Mouse (Mus musculus) midbrain, embryonic 16.5 days (tissue): ENCODE measurements around the gene Bcl9l. TPM values are rescaled to one million over a fixed set of nuclear protein-coding genes. Genes with fewer than 3 reads are reported as not detected.

Experiments
- ATAC-seq: fragments of 200-750 bp; cut with Nextera tagmentation; 2 replicates; pipeline ENCODE4 v1.8.0; 2017; ENCODE audit warnings: moderate TSS enrichment
- H3K27ac ChIP-seq: fragments of 300-500 bp; sonication (generic); 2 replicates; pipeline ENCODE4 v1.5.1; 2014; ENCODE audit warnings: mild to moderate bottlenecking, low read length, mixed read lengths
- H3K27me3 ChIP-seq: fragments of 300-500 bp; sonication (generic); 2 replicates; pipeline ENCODE4 v1.6.1; 2014; ENCODE audit warnings: low read depth, low read length, mixed read lengths; ENCODE audit not compliant: control insufficient read depth, insufficient read depth
- H3K36me3 ChIP-seq: fragments of 300-500 bp; sonication (generic); 2 replicates; pipeline ENCODE4 v1.6.1; 2014; ENCODE audit warnings: mild to moderate bottlenecking, low read length, moderate library complexity, mixed read lengths; ENCODE audit not compliant: control insufficient read depth, insufficient read depth
- H3K4me1 ChIP-seq: fragments of 300-500 bp; sonication (generic); 2 replicates; pipeline ENCODE4 v1.6.1; 2014; ENCODE audit warnings: mild to moderate bottlenecking, low read length, mixed read lengths; ENCODE audit not compliant: control insufficient read depth, insufficient read depth
- H3K4me2 ChIP-seq: fragments of 300-500 bp; sonication (generic); 2 replicates; pipeline ENCODE4 v1.6.1; 2014; ENCODE audit warnings: mild to moderate bottlenecking, low read length, mixed read lengths
- H3K4me3 ChIP-seq: fragments of 300-500 bp; sonication (generic); 2 replicates; pipeline ENCODE4 v1.5.1; 2014; ENCODE audit warnings: low read depth, mild to moderate bottlenecking, low read length, moderate library complexity, mixed read lengths
- H3K9ac ChIP-seq: fragments of 300-500 bp; sonication (generic); 2 replicates; pipeline ENCODE4 v1.6.1; 2014; ENCODE audit warnings: low read depth, low read length, mixed read lengths
- H3K9me3 ChIP-seq: fragments of 300-500 bp; sonication (generic); replicated peaks from 2 replicates; pipeline ENCODE4 v1.6.1; 2014; ENCODE audit warnings: mild to moderate bottlenecking, low read length, mixed read lengths; ENCODE audit not compliant: control insufficient read depth, poor library complexity, severe bottlenecking
- WGBS: fragments of 180-500 bp; shearing (Covaris S2); extraction: QIAGEN DNeasy Blood & Tissue Kit; methylation state at CpG from one replicate; pipeline ENCODE4 v1.1.7; 2014; 5-methylcytosine and 5-hydroxymethylcytosine counted together
- polyA plus RNA-seq: library from polyadenylated mRNA; unstranded; fragments of >200 nt; fragmentation: Nextera tagmentation; extraction: Ambion mirVana; gene quantifications from 2 replicates; pipeline ENCODE4 v1.2.1, GENCODE M21; 2015

Gene Bcl9l
- polyA plus RNA-seq, 1 experiment from 2014 or later = 10.7 TPM

DNA sequence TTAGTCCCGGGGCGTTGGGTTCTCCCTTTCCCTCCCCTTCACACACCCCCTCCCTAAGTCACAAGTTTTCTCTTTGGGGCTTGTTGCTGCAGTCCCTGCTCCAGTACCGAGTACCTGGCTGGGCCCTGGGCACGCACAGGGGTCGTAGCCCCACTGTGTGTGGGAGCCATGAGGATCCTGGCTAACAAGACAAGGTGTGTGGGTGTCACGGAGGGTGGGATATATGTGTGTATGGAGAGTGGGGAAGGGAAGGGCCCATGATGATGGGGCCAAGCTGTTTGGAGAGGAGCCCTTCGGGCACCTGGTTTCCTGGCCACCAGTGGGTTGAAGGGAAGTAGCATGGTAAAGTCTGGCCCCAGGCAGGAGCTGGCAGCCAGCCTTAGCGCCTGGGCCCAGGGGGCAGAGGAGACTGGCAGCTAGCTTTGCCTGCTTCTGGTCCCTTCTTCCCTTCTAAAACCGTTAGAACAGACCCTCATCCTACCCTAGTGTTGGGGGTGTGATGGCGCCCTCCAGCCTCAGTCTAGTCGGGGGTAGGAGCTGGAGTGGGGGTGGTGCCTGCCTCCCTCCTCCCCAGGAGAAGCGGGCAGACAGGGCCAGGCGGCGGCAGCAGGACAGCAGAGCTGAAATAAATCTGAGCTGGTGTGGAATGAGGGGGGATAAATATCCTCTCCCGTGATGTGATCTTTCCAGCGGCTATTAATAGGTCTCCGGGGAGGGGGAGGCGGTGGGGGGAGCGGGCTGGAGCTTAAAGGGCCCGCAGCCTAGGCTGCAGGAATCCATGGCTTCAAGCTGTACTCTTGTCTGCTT, 16.9 kb downstream of the Bcl9l start:
- H3K36me3 ChIP-seq = peaks cover 10% of the 10 kb centered on the region; the same call in 1 of the 2 replicates
- H3K9ac ChIP-seq = peak overlapping the region; percentile 78
- peaks cover 55% of the 10 kb centered on the region for H3K4me1 ChIP-seq
- peak overlapping the region; percentile 90 for H3K4me2 ChIP-seq
- no peaks in the 10 kb centered on the region for H3K9me3 ChIP-seq
- peak; percentile 39 for ATAC-seq
- WGBS = 8% methylated on average over 20 of the region's 20 CpGs
- H3K4me3 ChIP-seq = peak overlapping the region; percentile 41
- H3K27ac ChIP-seq = peak overlapping the region; percentile 86
- no peaks in the 10 kb centered on the region for H3K27me3 ChIP-seq

DNA sequence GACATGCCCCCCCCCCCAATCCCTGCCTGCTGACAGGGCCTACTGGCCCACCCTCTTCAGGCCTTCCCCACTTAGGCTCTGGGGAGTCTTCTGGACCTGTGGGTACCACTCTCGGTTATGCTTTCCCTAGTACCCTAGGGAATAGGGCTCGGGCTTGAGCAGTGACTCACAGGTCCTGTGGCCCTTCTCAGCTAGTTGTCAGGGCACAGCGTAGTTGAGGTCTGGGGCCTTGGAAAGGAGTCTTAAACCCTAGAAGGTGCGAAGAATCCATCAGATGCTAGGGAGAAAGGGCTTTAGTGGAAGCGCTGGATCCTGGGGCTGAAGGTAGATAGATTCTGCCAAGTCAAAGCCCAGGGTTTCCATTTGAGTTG, 17.5 kb downstream of the Bcl9l start:
- H3K9me3 ChIP-seq = no peaks in the 10 kb centered on the region
- WGBS = 18% methylated on average over 5 of the region's 5 CpGs
- H3K4me2 ChIP-seq = peak overlapping the region; percentile 90
- H3K4me3 ChIP-seq = no peak overlapping the region
- peaks cover 54% of the 10 kb centered on the region for H3K4me1 ChIP-seq
- H3K36me3 ChIP-seq = peaks cover 10% of the 10 kb centered on the region; the same call in 1 of the 2 replicates
- peak overlapping the region; percentile 78 for H3K9ac ChIP-seq
- no peaks in the 10 kb centered on the region for H3K27me3 ChIP-seq
- H3K27ac ChIP-seq = peak overlapping the region; percentile 86
- ATAC-seq = no peak; the same call in 1 of the 2 replicates

DNA sequence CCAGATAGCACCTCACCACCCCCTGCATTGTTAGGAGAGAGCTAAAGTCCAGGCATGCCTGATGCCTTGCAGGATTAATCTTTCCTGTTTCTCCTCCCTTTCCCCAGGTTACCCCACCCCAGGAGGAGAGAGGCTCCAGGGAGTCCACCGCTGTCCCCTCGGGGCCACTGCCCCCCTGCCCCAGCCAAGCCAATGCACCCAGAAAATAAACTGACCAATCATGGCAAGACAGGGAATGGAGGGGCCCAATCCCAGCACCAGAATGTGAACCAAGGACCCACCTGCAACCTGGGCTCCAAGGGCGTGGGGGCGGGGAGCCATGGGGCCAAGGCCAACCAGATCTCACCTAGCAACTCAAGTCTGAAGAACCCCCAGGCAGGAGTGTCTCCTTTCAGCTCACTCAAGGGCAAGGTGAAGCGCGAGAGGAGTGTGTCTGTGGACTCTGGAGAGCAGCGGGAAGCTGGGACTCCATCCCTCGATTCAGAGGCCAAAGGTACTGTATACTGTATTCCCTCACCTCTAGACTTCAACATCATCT, 18.1 kb downstream of the Bcl9l start:
- no peaks in the 10 kb centered on the region for H3K9me3 ChIP-seq
- no peak overlapping the region for H3K4me2 ChIP-seq
- no peak overlapping the region for H3K9ac ChIP-seq
- H3K4me1 ChIP-seq = peaks cover 54% of the 10 kb centered on the region
- ATAC-seq = no peak
- no peaks in the 10 kb centered on the region for H3K27me3 ChIP-seq
- 58% methylated on average over 8 of the region's 8 CpGs for WGBS
- H3K36me3 ChIP-seq = peaks cover 14% of the 10 kb centered on the region
- peak overlapping the region; percentile 86; the same call in 1 of the 2 replicates for H3K27ac ChIP-seq
- no peak overlapping the region for H3K4me3 ChIP-seq

DNA sequence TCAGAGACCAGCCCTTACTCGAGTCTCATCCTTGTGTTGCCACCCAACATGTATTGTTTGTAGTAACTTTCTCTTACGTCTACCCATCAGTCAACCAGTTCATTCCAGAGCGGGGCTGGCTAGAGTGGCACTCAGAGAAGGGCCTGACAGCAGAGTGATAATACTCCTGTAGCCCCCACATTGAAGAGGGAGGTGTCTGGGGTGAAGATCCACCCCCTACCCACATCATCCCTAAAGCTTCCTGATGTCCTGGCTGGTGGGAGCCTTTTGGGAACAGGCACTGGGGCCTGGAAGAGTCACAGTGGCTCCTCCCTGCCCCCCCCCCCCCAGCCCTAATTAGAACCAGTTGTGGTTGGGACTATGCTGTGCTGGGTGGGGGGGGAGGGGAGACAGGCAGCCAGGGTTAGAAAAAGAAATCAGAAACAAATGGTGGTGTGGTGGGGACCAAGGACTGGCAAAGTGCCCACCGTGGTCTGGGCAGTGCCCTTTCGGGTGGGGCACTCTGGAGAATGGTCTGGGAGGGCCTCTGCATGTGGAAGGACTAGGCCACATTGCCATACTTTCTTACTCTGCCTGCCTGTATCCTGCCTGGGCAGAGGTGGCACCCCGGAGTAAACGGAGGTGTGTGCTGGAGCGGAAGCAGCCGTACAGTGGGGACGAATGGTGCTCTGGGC, 18.7 kb downstream of the Bcl9l start:
- H3K27me3 ChIP-seq = no peaks in the 10 kb centered on the region
- H3K27ac ChIP-seq = no peak overlapping the region
- peaks cover 53% of the 10 kb centered on the region for H3K4me1 ChIP-seq
- H3K9ac ChIP-seq = no peak overlapping the region
- H3K4me3 ChIP-seq = no peak overlapping the region
- peaks cover 15% of the 10 kb centered on the region for H3K36me3 ChIP-seq
- 55% methylated on average over 10 of the region's 10 CpGs for whole genome bisulfite sequencing
- H3K4me2 ChIP-seq = no peak overlapping the region
- H3K9me3 ChIP-seq = no peaks in the 10 kb centered on the region
- no peak for ATAC-seq

DNA sequence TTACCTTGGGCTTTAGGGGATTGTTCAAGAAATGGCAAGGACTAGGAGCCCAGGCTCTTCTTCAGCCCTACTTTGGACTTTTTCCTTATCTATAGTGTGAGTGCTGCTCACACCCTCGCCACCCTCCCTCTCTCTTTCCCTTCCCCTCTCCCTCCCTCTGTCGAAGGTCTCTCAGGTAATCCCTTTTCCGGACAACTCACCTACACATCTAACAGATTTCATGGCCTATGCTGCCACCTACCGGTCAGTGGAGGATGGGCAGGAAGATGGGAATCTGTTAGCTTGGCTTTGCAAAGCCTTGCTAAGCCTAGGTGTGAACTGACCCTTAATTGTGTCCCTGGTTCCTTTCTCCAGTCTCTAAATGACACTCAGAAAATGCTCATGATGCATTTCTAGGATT, 19.4 kb downstream of the Bcl9l start:
- H3K36me3 ChIP-seq = peaks cover 18% of the 10 kb centered on the region
- H3K27ac ChIP-seq = no peak overlapping the region
- ATAC-seq = no peak
- WGBS = 2% methylated on average over 4 of the region's 4 CpGs
- no peaks in the 10 kb centered on the region for H3K9me3 ChIP-seq
- H3K4me1 ChIP-seq = peaks cover 47% of the 10 kb centered on the region
- H3K27me3 ChIP-seq = no peaks in the 10 kb centered on the region
- H3K4me2 ChIP-seq = no peak overlapping the region
- no peak overlapping the region for H3K4me3 ChIP-seq
- H3K9ac ChIP-seq = no peak overlapping the region

DNA sequence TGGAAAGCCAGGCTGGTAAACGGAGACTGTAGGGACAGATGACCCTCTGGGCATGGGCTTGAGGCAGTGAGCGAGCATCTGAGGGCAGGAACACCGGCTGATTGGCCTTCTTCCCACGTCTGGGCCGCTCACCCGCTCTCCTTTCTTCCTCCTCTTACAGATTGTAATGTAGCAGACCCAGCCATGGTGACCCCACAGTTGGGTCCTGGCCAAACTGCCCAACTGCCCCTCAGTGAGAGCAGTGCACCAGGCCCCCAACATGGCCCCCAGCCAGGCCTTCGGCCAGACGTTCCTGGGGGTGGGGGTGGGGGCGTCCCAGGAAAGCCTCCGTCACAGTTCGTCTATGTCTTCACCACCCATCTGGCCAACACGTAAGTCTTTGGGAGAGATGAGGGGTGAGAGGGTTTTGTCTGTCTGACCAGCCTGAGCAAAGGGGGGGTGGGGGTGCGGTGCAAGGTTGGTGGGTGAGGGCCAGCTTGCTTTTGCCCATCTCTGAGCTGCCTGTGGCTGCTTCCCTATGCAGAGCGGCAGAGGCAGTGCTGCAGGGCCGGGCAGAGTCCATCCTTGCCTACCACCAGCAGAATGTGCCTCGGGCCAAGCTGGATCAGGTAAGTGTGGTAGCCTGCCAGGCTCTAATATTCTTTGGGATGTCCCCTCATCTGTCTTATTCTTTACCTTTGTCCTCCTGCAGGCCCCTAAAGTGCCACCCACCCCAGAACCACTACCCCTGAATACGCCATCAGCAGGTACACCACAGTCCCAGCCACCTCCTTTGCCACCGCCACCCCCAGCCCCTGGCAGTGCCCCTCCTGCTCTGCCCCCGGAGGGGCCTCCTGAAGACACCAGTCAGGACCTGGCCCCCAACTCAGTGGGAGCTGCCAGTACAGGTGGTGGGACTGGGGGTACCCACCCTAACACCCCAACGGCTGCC, 22.5 kb downstream of the Bcl9l start:
- Histone ChIP-seq H3K27me3 (no peaks in the 10 kb centered on the region), H3K36me3 (peaks cover 28% of the 10 kb centered on the region), H3K4me2 (no peak overlapping the region), H3K9ac (no peak overlapping the region), H3K4me3 (no peak overlapping the region), H3K4me1 (peaks cover 27% of the 10 kb centered on the region), H3K9me3 (no peaks in the 10 kb centered on the region), H3K27ac (no peak overlapping the region)
- ATAC-seq = no peak
- 72% methylated on average over 20 of the region's 20 CpGs for WGBS

DNA sequence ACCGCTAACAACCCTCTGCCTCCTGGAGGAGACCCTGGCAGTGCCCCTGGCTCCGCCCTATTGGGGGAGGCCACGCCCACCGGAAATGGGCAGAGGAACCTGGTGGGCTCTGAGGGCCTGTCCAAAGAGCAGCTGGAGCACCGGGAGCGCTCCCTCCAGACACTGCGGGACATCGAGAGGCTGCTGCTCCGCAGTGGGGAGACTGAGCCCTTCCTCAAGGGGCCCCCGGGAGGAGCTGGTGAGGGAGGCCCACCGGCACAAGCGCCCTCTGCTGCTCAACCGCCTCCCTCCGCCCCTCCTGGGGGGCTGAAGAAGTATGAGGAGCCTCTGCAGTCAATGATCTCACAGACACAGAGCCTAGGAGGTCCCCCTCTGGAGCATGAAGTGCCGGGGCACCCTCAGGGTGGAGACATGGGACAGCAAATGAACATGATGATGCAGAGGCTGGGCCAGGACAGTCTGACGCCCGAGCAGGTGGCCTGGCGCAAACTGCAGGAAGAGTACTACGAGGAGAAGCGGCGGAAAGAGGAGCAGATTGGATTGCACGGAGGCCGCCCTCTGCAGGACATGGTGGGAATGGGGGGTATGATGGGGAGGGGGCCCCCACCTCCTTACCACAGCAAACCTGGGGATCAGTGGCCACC, 23.3 kb downstream of the Bcl9l start:
- Histone ChIP-seq H3K27me3 (no peaks in the 10 kb centered on the region), H3K9ac (no peak overlapping the region), H3K9me3 (no peaks in the 10 kb centered on the region), H3K4me1 (peaks cover 24% of the 10 kb centered on the region), H3K36me3 (peaks cover 25% of the 10 kb centered on the region), H3K27ac (no peak overlapping the region), H3K4me2 (no peak overlapping the region), H3K4me3 (no peak overlapping the region)
- 54% methylated on average over 22 of the region's 23 CpGs for whole genome bisulfite sequencing
- no peak; the same call in 1 of the 2 replicates for ATAC-seq

DNA sequence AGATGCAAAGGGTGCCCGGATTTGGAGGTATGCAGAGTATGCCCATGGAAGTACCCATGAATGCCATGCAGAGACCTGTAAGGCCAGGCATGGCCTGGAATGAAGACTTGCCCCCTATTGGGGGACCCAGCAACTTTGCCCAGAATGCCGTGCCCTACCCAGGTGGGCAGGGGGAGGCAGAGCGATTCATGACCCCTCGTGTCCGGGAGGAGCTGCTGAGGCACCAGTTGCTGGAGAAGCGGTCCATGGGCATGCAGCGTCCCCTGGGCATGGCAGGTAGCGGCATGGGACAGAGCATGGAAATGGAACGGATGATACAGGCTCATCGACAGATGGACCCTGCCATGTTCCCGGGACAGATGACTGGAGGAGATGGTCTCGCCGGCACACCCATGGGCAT, 23.9 kb downstream of the Bcl9l start:
- ATAC-seq = no peak
- Histone ChIP-seq H3K9ac (no peak overlapping the region), H3K4me2 (no peak overlapping the region), H3K36me3 (peaks cover 20% of the 10 kb centered on the region), H3K27ac (no peak overlapping the region), H3K4me1 (peaks cover 18% of the 10 kb centered on the region), H3K4me3 (no peak overlapping the region), H3K9me3 (no peaks in the 10 kb centered on the region), H3K27me3 (no peaks in the 10 kb centered on the region)
- WGBS = 95% methylated on average over 13 of the region's 13 CpGs
